Mouse (Mus musculus): ENCODE data around the gene Srl.
"Not testable (repeated sequence)": the region's sequence is repeated elsewhere in the genome, so short reads cannot be mapped to it uniquely, and the experiment has no call there.

Srl gene

DNA sequence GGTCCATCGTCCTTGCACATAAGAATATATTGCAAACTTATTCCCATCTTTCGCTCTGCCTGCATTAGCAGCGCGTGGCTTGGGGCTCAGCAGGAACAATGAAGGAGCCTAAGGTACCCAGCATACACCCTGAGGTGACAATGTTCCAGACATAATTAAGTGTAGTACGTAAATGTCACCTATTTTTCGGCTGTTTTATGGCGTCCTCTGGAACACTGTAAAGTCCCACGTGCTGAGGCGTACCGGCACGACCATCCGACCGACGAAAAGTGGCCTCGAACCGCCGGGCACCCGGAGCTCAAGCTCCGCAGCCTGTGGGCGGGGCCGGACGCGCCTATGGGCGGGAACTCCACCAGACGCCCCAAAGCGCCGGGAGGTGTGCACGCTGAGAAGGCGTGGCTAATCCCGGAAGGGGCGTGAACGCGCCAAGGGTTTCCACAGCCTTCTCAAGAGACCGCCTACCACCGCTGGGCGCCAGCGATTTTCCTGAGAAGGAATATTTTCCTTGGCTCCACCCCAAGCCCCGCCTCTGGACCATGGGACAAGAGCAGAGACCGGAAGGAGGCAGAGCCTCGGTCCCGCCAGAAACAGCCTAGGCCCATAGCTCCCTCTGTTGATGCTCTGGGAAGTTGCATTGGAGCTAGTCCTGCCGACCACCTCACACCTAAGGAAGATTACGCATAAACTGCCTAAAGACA lies at the start of gene Srl:
Gene Srl, minus strand, starts transcription at position 316 of the 698 bp plus-strand sequence.
- in situ Hi-C loops (cut with MboI; ENCODE audit: low pct_unique_long_range_greater_than_20kb in 1 of 2, low sequenced_read_pairs in 2 of 2, unreplicated experiment in 1 of 2), result no loop called here

DNA sequence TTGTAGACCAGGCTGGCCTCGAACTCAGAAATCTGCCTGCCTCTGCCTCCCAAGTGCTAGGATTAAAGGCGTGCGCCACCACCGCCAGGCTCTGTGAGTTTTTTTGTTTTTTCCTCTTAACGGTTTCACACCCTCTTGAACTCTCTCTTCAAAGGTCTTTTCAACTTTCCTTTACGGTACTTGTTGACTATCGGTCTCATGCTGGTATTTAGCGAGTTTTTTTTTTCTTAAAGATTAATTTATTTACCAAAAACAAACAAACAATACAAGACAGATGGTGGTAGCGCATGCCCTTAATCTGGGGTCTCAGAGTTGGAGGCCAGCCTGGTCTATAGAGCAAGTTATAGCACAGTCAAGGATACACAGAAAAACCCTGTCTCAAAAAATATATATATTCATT lies 48.6 kb upstream of the Srl start:
- in situ Hi-C loops (cut with MboI; ENCODE audit: low pct_unique_long_range_greater_than_20kb in 1 of 2, low sequenced_read_pairs in 2 of 2, unreplicated experiment in 1 of 2), result no loop called here

DNA sequence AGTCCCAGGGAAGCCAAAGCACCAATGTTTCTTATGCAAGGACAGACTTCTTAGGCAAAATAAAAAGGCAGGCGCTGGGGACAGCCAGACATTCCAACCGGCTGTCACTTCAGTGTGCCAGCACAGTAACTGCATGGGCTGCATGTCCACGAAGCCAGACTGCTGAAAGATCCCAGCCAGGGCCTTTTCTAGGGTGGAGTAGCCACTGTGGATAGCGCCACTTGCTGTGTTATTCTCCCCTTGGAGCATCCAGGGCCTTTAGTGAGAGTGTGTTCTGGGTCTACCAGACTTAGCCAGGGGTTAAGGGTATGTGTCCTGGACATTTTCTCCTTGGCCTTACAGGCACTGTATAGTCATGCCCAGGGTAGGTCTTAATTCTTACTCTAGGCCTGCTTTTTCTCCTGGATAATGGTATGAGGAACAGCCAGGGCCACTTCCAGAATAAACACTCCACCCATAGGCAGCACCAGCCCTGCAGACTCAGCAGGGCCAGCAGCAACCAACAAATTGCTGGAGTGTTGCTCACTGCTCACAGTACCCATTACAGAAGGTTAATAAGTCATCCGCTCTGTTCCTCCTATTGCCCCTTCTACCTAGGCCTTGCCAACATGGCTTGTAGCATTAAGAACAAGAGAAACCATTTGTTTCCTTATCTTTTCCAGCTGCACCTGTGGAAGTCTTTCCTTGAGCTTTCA lies 46.0 kb upstream of the Srl start:
- in situ Hi-C loops (cut with MboI; ENCODE audit: low pct_unique_long_range_greater_than_20kb in 1 of 2, low sequenced_read_pairs in 2 of 2, unreplicated experiment in 1 of 2), result no loop called here

DNA sequence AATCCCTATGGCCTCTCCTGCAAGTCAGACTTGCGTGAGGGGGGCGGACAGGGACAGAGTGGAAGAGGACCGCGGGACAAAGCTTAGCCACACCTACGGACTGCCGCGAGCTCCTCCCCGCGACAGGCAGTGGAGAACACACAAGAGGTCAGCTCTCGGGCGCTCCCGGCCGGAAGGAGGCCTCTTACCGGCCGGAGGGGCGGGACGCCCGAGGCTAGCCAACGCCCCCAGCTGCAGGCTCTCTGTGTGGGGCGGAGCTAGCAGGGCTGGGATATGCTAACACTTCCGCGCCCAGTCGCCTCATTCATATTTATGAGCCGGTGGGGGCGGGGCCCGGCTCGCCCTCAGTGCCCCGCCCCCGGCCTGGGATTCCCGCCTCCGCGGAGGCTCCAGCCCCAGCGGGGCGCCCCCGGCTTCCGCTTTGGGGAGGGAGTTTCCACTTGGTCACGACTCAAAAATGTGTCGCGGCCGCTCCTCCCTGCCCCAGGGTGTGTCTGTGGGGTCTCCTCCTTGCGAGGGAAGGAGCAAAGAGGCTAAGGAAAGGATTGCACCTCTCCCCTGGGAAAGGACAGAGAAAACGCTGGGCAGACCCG lies 45.0 kb upstream of the Srl start:
- in situ Hi-C loops (cut with MboI; ENCODE audit: low pct_unique_long_range_greater_than_20kb in 1 of 2, low sequenced_read_pairs in 2 of 2, unreplicated experiment in 1 of 2), result no loop called here

DNA sequence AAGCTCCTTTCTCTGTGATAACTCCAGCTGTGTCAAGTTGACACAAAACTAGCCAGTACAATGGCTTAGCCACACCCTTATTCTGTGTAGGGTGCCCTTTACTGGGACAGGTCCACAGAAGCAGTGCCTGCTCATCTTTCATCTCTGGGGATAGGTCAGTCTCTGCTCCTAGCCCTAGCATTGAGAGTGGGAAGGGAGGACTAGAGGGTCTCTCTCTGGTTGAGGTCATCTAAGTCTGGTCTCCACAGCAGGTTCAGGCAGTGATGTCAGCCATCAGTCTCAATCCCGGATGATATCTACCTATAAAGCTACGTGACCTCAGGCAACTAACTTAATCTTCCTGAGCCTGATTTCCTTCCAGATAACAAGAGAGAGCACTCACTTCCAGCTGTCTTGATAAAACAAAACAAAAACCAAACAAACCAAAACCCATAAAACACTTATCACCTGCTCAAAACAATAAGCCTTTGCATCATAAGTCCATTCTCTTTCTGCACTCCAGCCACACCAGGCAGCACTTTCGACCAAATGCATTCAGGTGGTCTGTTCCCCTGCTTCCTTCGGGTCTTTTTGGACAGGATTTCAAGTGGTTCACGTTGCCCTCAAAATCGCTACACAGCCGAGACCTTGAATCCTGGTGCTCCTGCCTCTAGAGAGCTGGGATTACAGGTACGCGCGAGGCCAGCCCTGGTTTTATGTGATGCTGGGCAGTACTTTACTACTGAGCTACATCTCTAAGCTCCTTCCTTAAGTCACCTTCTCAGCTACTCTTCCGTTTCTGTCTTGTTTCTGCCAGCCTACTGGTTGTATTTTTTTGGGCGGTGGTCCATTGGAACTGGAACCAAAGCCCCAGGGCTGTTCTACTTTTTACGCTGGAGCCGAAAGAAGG lies 44.3 kb upstream of the Srl start:
- in situ Hi-C loops (cut with MboI; ENCODE audit: low pct_unique_long_range_greater_than_20kb in 1 of 2, low sequenced_read_pairs in 2 of 2, unreplicated experiment in 1 of 2), result no loop called here

DNA sequence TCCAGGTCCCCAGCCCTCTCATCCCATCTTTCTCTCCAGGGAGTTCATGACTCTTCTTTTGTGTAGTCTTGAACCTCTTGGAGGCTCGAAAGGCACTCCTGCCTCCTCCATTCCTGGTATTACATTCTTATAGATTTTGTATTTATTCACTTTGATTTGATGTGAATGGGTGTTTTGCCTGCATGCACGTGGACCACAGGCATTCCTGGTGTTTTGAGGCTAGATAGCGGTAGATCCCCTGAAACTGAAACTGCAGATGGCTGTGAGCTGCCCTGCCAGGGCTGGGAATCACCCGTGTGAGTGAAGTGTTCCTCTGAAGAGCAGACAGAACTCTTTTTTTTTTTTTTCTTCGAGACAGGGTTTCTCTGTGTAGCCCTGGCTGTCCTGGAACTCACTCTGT lies 42.8 kb upstream of the Srl start:
- in situ Hi-C loops (cut with MboI; ENCODE audit: low pct_unique_long_range_greater_than_20kb in 1 of 2, low sequenced_read_pairs in 2 of 2, unreplicated experiment in 1 of 2), result no loop called here

DNA sequence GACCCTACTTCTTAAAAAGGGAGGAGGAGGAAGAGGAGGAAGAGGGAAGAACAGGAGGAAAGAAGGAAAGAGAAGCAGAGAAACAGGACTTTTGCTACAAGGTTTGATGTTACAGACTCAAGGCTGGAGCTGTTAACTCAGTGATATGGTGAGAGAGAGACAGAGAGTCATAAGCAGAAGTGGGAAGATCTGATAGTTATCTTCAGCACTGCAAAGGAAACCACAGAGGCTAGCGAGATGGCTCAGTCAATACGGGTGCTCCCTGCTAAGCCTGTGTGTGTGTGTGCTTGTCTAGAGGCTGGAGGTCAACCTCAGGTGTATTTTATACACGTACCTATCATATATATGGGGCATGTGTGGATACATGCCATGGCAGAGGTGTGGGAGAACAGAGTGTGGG lies 42.2 kb upstream of the Srl start:
- in situ Hi-C loops (cut with MboI; ENCODE audit: low pct_unique_long_range_greater_than_20kb in 1 of 2, low sequenced_read_pairs in 2 of 2, unreplicated experiment in 1 of 2), result no loop called here

DNA sequence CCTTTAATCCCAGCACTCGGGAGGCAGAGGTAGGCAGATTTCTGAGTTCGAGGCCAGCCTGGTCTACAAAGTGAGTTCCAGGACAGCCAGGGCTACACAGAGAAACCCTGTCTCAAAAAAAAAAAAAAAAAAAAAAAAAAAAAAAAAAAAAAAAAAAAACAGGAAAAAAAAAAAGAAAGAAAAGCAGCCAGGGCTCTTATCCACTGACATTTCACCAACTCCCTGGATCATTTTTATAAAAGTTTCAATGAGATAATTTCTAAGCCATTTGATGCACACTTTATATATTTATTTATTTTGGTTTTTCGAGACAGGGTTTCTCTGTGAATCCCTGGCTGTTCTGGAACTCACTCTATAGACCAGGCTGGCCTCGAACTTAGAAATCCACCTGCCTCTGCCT lies 39.6 kb upstream of the Srl start:
- in situ Hi-C loops (cut with MboI; ENCODE audit: low pct_unique_long_range_greater_than_20kb in 1 of 2, low sequenced_read_pairs in 2 of 2, unreplicated experiment in 1 of 2), result not testable (repeated sequence)

DNA sequence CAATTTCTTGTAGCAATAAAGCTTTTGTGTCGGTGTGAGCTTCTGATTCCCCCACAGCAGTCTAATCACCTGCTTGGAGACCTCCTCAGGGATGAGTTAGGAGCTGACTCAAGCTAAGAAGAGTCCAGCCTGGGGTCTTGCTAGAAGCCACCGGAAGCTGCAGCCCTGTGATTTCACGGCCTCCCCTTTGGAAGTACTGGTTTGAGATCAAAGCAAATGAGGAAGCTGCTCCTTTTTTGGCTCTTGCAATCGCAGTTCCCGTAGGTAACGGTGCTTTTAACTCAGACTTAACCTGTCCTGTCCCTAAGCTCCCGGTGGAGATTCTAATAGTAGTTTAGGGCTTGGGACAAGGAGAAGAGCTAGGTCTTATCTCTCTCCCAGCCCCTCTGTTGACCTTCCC lies 37.0 kb upstream of the Srl start:
- in situ Hi-C loops (cut with MboI; ENCODE audit: low pct_unique_long_range_greater_than_20kb in 1 of 2, low sequenced_read_pairs in 2 of 2, unreplicated experiment in 1 of 2), result no loop called here

DNA sequence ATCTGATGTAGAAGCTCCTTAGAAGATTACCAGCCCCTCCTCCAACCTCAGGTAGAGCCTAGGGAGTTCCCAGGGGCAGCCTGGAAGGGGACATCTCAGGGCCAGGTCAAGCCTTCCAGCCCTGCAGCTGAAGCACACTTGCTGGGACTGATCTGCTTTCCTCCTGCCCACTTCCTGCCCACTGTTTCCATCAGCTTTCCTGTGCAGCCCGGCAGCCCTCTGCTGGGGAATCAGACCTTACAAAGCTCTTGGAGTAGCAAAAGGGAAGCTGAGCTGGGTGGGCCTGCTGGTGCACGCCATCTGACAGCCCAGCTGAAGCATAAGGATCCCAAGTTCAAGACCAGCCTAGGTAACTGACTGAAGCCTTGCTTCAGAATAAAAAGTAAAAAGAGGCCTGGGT lies 35.3 kb upstream of the Srl start:
- in situ Hi-C loops (cut with MboI; ENCODE audit: low pct_unique_long_range_greater_than_20kb in 1 of 2, low sequenced_read_pairs in 2 of 2, unreplicated experiment in 1 of 2), result no loop called here

DNA sequence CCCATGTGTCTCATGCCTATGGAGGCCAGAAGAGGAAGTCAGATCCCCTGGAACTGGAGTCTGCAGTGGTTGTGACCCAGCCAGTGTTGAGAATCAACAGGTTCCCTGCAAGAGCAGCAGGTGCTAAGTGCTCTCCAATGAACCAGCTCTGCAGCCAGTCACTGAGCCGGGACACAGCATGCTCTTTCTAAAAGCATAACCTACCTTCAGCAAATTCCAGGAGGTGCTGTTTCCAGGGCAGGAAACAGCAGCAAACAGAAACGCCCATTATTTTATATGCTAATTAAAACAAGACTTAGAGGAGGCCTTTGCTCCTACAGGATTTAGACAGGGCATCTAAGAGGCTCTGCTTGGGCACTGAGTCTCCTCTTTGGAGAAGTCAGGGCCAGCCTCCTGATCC lies 34.4 kb upstream of the Srl start:
- in situ Hi-C loops (cut with MboI; ENCODE audit: low pct_unique_long_range_greater_than_20kb in 1 of 2, low sequenced_read_pairs in 2 of 2, unreplicated experiment in 1 of 2), result no loop called here

DNA sequence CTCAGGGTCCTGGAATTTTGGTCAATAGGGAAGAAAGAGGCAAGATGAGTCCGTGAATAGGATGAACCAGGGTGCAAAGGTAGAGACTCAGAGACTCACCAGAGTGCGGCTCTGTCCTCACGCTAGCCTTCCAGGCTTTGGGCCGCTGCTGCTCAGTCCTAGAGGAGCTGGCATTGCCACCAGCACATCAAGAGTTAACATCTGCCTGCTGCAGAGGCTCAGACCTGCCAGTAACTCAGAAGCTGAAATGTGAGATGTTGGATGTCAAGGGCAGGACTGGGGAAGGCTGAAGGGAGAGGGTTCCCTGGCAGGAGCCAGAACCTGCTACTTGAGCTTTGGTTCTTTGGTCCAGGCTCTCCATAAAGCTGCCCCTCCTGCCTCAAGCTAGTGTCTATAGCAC lies 29.1 kb upstream of the Srl start:
- in situ Hi-C loops (cut with MboI; ENCODE audit: low pct_unique_long_range_greater_than_20kb in 1 of 2, low sequenced_read_pairs in 2 of 2, unreplicated experiment in 1 of 2), result loop anchor here in 1 of 2 experiments (5.0 kb wide), 1 partner anchor 47 kb away; no protein-coding TSS in a partner anchor

DNA sequence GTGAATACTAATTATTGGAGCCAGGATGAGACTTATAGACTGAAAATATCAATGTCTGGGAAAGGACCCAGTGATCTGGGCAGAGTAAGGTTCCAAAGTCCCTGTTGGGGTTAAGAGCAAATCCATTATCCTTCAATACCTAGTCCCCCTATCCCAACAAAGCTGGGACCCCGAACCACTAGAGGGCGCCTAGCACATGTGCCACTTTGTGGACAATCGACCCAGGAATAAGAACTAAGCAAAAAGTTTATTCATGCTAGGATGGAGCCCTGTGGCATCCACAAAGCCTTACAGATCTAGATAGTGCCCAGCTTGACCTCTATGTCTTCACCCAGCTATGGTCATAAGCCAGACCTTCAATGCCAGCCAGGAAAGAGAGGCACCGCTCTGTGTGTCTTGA lies 26.3 kb upstream of the Srl start:
- in situ Hi-C loops (cut with MboI; ENCODE audit: low pct_unique_long_range_greater_than_20kb in 1 of 2, low sequenced_read_pairs in 2 of 2, unreplicated experiment in 1 of 2), result loop anchor here in 1 of 2 experiments (5.0 kb wide), 1 partner anchor 49 kb away; no protein-coding TSS in a partner anchor

DNA sequence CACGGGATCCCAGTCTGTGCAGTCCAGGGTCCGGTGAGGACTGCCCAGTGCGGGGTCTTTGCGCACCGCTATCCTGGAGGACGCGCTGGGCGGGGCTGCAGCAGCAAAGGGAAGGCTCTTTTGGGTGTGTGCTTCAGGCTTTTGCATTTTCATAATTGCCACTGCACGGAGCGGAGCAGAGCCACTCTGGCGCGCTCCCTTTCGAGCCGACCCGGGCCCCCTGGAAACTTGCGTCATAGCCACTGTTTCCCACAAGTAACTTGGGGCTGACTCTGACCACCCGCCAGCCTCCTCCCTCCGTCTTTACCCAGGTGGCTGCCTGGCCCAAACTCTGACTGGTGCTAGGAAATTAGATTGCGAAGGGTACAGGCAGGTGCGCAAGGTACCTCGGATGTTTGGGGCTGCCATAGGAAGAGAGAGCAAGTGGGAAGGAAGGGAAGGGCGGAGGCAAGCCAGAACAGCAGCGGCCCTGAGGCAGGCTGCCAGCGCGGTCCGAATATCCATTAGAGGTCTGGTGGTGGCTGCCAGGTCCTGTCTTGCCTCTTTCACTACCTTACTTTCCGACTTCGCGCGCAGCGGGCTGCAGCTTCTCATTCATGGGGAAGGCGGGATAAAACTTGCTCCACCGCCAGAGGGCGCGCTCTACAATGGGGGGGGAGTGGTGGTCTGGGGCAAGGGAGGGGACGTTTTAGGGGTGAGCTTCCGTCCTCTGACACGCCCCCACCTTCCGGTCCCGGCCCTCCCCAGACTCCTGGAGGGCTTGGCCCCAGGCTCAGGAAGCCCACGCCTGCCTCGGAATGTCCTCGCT lies 18.7 kb upstream of the Srl start:
- in situ Hi-C loops (cut with MboI; ENCODE audit: low pct_unique_long_range_greater_than_20kb in 1 of 2, low sequenced_read_pairs in 2 of 2, unreplicated experiment in 1 of 2), result no loop called here

DNA sequence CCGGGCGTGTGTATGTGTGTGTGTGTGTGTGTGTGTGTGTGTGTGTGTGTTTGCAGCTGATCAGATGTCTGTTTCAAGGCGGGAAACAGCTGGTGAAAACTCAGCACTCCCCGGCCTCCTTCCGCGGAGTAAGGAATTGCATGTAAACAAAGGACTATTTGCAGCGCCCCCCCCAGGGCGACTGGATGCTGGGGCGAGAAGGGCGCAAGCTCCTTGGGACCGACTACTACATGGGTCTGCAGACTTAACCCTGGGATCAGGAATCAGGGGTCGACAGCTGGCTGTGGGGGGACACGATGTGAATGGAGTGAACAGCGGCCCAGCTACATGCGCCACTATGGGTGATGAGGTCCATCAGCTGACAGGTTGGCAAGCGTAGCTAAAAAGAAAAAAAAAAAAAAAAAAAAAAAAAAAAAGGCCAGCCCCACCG lies 18.1 kb upstream of the Srl start, which contains the start of gene Tfap4:
Gene Tfap4, minus strand, starts transcription at position 140 of the 430 bp plus-strand sequence.
- in situ Hi-C loops (cut with MboI; ENCODE audit: low pct_unique_long_range_greater_than_20kb in 1 of 2, low sequenced_read_pairs in 2 of 2, unreplicated experiment in 1 of 2), result no loop called here

DNA sequence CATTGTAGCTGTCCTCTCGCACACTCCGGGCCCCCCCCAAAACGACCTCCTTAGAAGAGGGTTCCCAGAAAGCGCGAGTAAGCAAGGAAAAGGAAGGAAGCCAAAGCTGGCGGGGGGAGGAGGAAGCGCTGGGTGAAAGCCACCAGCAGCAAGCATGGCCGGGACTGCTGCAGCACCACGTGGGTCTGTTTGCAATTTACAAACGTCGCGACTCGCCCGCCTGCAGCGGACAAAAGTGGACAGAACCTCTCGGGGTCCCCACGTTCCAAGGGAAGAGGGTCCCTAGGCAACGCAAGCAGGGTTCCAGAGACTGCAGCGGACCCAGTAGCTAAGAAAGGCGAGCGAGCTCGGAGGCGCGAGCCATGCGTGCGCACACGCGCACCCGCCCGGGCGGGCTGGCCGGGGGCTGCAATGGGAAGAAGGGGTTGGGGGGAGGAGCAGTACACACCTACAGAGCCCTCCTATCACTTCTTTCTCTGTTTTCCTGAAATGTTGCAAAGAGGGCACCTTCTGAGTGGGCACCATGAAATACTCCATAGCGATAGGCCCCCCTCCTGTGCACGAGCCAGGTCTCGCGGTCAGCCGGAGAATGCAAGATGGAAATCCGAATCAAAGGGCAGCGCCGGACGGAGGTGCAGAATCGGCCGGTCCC lies 17.5 kb upstream of the Srl start:
- in situ Hi-C loops (cut with MboI; ENCODE audit: low pct_unique_long_range_greater_than_20kb in 1 of 2, low sequenced_read_pairs in 2 of 2, unreplicated experiment in 1 of 2), result no loop called here

DNA sequence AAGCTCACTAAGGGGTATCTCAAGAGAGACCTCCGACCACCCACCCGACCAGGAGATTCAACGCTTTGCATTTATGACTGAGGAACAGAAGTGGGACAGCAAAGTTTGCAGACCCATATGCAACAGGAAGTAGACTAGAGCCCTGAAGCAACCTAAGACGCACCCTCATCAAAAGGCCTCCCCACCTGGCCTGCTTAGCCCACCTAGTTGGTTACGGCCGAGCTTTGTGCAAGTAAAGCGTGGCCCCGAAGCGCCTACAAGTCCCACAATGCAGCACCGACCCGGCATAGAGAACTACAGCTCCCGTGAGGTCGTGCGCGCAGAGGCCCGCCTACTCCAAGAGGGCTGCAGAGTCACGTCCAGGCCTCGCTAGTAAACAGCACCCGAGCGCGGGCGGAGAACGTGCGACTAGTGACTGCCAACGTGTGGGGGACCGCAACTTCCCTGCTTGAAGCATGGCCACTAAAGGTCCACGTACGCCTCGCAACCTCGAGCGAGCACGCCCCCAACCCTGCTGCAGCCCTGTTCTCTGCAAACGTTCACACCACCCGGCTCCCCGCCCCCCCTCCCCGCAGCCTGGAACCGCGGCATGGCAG lies 16.9 kb upstream of the Srl start:
- in situ Hi-C loops (cut with MboI; ENCODE audit: low pct_unique_long_range_greater_than_20kb in 1 of 2, low sequenced_read_pairs in 2 of 2, unreplicated experiment in 1 of 2), result no loop called here

Measured in mouse embryonic stem cell (cell line).